Mouse (Mus musculus) thymus, adult 2 months (tissue): ENCODE measurements around the gene Cntrob. TPM values are rescaled to one million over a fixed set of nuclear protein-coding genes. Genes with fewer than 3 reads are reported as not detected.

Source experiments
- DNase-seq: peaks from one replicate; pipeline ENCODE4 v3.0.0; 2021
- H3K27ac ChIP-seq: fragments of 200-500 bp; 2 replicates; pipeline ENCODE4 v1.5.1; 2012; ENCODE audit warnings: low read length, control low read depth; ENCODE audit not compliant: control insufficient read depth, insufficient read depth
- H3K27me3 ChIP-seq: fragments of 200-500 bp; 2 replicates; pipeline ENCODE4 v1.6.1; 2012; ENCODE audit warnings: mild to moderate bottlenecking, low read length, moderate library complexity, mixed read lengths; ENCODE audit not compliant: control insufficient read depth, insufficient read depth
- H3K36me3 ChIP-seq: fragments of 200-500 bp; 2 replicates; pipeline ENCODE4 v1.6.1; 2012; ENCODE audit warnings: mild to moderate bottlenecking, low read length, moderate library complexity; ENCODE audit not compliant: control insufficient read depth, insufficient read depth
- H3K4me1 ChIP-seq: fragments of 200-500 bp; replicated peaks from 2 replicates; pipeline ENCODE4 v1.6.1; 2012; ENCODE audit warnings: low read length; ENCODE audit not compliant: control insufficient read depth, insufficient read depth
- H3K4me3 ChIP-seq: fragments of 200-500 bp; 2 replicates; pipeline ENCODE4 v1.5.1; 2012; ENCODE audit warnings: mild to moderate bottlenecking, low read length, control low read depth, moderate library complexity; ENCODE audit not compliant: control insufficient read depth, insufficient read depth
- CTCF ChIP-seq: fragments of 200-500 bp; IDR thresholded peaks from 2 replicates; pipeline ENCODE4 v1.5.1; 2012; ENCODE audit warnings: mild to moderate bottlenecking, control low read depth, low read length, moderate library complexity, borderline replicate concordance; ENCODE audit not compliant: control insufficient read depth, poor library complexity, insufficient read depth; ENCODE audit errors: extremely low read depth
- POLR2A ChIP-seq: fragments of 200-500 bp; IDR thresholded peaks from 2 replicates; pipeline ENCODE4 v1.6.1; 2012; ENCODE audit warnings: mild to moderate bottlenecking, low read length, control low read depth, moderate library complexity; ENCODE audit not compliant: control insufficient read depth, poor library complexity, insufficient read depth; ENCODE audit errors: extremely low read depth
- WGBS: fragments of 180-500 bp; shearing (Covaris S2); methylation state at CpG from one replicate; pipeline ENCODE4 v1.1.7; 2018; 5-methylcytosine and 5-hydroxymethylcytosine counted together
- polyA plus RNA-seq: library from polyadenylated mRNA; depleted of rRNA; stranded (reverse); fragments of >200 nt; gene quantifications from 2 replicates; pipeline ENCODE4 v1.2.3, GENCODE M21; 2012; rRNA removed

The Cntrob gene
- polyA plus RNA-seq: 41.5 and 43.8 TPM in 2 replicates

DNA sequence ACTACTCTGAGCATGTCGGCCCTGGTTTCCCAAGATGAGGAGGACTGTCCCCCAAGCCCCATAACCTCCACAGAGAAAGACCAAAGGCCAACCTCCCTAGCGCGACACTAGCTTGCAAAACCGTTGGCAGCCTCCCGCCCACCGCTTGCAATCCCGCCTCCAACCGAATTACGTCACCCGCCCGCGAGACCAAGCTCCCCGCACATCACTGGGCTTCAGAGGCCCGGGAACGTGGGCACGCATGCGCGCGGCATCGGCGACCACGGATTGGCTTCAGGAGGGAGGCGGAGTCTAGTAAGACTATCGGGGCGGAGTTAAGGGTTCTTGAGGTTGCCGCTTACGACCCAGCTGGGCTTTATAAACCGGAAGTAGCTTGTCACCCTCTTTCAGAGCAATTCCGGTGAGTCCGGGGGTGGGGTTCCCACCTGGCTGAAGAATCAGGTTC is at the start of gene Cntrob, which contains the start of gene Trappc1:
Cntrob (minus strand) TSS at position 109 of the 445 bp plus-strand sequence.
Trappc1 (plus strand) TSS at position 314 of the 445 bp plus-strand sequence.
- under 1% methylated on average over 30 of the region's 30 CpGs for WGBS
- TF ChIP-seq POLR2A: peak; percentile 95
- TF ChIP-seq CTCF: peak; percentile 81
- Histone ChIP-seq H3K4me1 (peaks cover 41% of the 10 kb centered on the region), H3K36me3 (0 out of 2 replicates have a peak, but pooled peaks cover 2% of the 10 kb centered on the region), H3K27me3 (no peaks in the 10 kb centered on the region), H3K27ac (peak within 1 kb of the TSS; percentile 85), H3K4me3 (peak within 1 kb of the TSS; percentile 78)
- peak; percentile 99 for DNase-seq

DNA sequence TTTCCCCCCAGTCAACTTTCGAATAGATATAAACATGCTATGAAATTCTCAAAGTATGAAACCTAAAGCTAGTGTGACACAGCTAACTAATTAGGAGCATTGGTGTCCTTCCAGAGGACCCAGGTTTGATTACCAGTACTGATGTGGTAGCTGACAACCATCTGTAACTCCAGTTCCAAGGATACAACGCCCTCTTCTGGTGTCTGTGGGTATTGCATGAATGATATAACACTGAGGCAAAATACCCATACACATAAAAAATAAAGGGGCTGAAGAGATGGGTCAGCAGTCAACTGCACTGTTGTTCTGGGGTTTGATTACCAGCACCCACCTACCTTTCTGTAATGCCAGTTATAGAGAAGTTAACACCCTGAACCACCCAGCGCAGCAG is 49.2 kb upstream of the Cntrob start:
- Histone ChIP-seq H3K36me3 (no peaks in the 10 kb centered on the region), H3K27me3 (no peaks in the 10 kb centered on the region), H3K4me3 (no peak overlapping the region), H3K27ac (no peak overlapping the region), H3K4me1 (peaks cover 24% of the 10 kb centered on the region)
- 65% methylated on average over 3 of the region's 3 CpGs for WGBS
- TF ChIP-seq POLR2A: no peak
- no peak for TF ChIP-seq CTCF
- no peak for DNase-seq

DNA sequence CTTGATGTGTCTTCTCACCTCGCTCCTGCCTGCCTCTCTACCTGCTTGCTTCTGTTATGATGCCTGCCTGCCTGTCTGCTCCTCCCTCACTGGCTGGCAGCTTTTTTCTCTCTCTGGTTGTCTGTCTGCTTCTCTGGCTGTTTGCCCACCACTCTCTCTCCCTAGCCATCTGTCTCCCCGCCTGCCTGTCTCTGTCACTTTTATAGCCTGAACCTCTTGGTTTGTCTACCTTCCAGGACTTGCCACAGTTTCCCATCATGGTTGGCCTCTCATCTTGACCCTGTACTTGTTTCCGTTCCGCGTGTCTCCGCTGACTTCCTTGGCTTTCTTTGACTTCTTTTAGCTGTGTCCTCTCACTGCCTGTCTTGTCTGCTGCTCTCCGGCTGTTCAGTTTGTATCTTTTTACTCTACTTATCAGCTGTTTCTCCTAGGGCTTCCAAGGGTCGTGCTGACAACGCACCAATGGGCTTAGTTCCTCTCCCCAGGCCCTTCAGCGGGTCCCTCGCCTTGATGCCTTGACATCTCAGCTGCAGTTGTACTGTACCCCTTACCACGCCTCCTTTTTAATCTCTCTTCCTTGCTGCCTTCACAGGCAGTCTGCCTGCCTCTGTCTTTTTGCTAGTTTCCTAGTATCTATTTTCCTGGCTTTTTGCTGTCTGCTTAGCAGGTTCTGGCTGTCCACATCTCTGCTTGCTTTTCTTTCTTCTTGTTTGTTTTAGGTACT is 48.6 kb upstream of the Cntrob start:
- DNase-seq: peak; percentile 19
- Histone ChIP-seq H3K36me3 (no peaks in the 10 kb centered on the region), H3K4me1 (peaks cover 29% of the 10 kb centered on the region), H3K4me3 (no peak overlapping the region), H3K27ac (peak overlapping the region; percentile 62), H3K27me3 (no peaks in the 10 kb centered on the region)
- 19% methylated on average over 12 of the region's 12 CpGs for WGBS
- no peak for TF ChIP-seq POLR2A
- TF ChIP-seq CTCF: no peak

DNA sequence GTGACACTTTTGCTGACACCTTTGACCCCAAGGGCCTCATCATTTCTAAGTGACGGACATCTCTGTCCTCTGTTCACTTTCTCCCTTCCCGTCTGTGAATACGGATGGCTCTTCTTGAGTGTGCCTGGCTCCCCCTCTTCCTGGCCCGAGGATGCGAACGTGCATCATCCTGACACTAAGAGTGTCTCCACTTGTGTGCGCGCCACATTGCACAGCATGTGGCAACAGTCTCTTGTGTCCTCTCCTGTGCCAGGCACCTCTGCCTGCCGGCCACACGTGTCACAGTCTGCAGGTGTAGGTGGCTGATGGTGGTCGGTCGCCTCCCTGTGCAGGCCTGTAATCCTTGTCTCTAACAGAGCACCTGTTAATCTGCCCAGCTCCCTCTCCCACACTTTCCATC is 48.0 kb upstream of the Cntrob start:
- Histone ChIP-seq H3K36me3 (no peaks in the 10 kb centered on the region), H3K4me1 (peaks cover 30% of the 10 kb centered on the region), H3K27me3 (no peaks in the 10 kb centered on the region), H3K4me3 (no peak overlapping the region), H3K27ac (peak overlapping the region; percentile 62; the same call in 1 of the 2 replicates)
- no peak for TF ChIP-seq POLR2A
- TF ChIP-seq CTCF: no peak
- DNase-seq: no peak
- 74% methylated on average over 12 of the region's 12 CpGs for WGBS

DNA sequence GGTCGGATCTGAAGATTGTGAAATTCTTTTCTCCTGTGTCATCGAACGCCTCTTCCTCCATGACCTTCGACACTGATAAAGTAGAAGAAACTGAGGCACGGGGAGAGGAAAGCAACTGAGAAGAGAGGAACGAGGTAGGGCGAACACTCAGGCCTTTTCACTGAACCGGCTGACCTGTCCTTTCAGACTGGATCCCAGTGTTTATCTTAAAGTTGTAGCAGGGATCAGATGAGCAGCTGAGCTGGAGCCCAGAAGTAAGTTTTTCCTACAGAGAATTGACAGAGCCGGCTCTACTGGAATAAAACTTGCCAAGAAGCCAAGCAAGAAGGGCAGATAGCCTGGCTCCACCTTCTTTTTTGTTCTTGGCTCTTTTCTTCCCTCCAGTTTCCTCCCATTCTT is 47.2 kb upstream of the Cntrob start:
- Histone ChIP-seq H3K27me3 (no peaks in the 10 kb centered on the region), H3K4me3 (no peak overlapping the region), H3K4me1 (peaks cover 35% of the 10 kb centered on the region), H3K27ac (no peak overlapping the region; the same call in 1 of the 2 replicates), H3K36me3 (no peaks in the 10 kb centered on the region)
- DNase-seq: no peak
- TF ChIP-seq POLR2A: no peak
- no peak for TF ChIP-seq CTCF
- 89% methylated on average over 9 of the region's 9 CpGs for WGBS

DNA sequence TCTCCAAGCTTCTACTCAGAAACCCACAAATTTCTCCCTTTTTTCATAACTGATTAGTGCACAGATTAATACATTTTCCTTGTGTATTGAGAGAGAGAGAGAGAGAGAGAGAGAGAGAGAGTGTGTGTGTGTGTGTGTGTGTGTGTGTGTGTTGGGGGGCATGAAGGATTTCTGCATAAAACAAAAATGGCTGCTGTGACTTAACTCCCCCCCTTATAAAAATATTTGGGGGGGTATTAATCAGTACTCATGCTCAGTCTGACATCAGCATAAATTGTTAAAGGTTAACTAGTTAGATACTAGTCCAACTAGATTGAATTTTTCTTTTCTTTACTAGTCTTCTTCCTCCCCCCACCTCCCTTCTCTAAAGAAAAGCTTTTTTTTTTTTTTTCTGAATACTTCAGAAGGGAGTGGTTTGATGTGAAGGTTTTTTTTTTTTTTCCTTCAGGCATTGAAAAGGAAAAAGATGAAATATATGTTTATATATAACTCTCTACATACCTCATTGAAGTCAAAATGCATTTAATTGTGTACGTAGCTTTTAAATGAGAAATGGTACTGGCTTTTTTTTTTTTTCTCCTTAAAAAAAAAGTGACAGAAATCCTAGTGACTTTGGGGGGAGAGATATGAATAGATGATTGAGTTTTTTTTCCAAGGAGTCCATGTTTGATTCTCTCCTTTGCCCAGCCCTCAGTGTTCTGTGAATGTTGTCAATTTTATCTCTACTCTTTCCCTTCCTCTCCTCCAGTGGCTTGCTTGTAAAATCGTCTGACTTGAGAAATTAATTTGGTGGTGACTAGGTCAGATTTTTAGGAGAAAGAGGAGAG is 46.6 kb upstream of the Cntrob start:
- no peak for DNase-seq
- 38% methylated on average over 2 of the region's 2 CpGs for WGBS
- Histone ChIP-seq H3K4me1 (peaks cover 39% of the 10 kb centered on the region), H3K4me3 (no peak overlapping the region), H3K27ac (no peak overlapping the region; the same call in 1 of the 2 replicates), H3K36me3 (no peaks in the 10 kb centered on the region), H3K27me3 (no peaks in the 10 kb centered on the region)
- TF ChIP-seq CTCF (no peak), POLR2A (no peak)
